Mouse (Mus musculus): Measurements from ENCODE around the gene Sim2.
A peak's percentile ranks its signal among the peaks of the same experiment; 100 is the strongest.

Gene Sim2

DNA sequence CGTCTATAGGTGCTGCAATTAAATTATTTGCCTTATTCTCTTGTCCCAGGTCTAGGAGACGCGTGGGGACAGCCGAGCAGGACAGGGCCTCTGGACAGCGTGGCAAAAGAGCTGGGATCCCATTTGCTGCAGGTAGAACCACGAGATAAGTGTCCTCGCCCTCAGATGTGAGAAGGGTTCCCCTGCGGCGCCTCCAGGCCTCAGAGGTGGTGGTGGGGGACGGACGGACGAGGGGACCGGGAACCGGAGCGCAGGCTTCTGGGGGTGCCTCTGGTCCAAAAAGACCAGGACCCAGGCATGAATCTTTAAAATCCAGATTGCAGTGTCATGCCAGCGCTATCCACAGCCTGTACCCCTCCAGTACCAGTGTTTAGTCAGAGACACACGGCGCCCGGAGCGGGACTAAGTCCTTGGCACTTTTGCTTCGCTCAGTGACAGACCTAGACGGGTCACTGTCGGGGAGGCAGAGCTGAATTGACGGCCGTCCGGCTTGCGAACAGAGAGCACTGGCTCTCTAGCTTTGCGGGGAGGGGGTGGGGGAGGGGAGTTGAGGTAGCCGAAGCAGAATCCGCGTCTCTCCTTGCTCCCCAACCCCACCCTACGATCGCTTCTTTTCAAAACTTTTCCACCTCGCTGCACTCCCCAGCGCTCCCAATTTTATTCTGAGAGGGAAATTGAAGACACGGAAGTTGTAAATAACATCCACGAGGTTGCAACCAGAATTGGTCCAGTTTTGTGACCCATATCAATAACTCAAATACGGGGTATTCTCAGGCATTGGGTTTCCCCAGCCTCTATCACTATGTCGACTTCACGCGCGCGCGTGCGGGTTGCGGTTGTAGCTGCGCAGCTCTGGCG lies 9.7 kb downstream of the Sim2 start:
- DNase-seq (ENCODE audit: extremely low spot score, low spot score) = peak; percentile 67

DNA sequence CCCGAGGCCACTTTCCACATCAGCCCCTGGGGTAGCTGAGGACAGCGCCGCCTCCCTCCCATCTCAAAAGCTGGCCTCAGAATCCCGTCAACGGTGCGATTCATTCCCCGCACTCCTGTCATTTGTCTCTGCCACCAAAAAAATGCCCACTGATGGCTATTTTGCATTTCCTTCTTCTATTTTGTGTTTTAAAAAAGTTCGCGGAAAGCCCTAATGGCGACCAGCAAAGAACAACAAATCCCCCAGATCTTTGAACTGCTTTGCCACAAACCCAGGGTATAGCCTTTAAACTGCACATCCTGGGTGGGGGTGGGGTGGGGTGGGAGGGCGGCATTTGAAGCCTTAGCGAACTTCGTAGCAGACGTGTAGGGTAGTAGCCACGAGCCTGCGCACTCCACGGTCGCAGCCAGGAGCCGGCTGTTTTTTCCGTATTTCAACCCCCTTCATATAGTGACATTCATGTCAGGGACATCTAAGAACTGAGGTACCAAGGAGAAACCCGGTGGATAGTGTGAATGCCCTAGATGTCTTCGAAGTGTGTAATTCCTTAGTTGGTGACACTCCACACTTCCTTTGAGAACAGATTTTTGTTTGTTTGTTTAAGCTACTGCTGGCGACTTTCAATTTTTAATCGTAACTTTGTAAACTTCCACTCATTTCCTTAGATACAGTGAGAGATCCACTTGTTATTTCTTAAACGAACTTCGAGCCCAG lies 10.5 kb downstream of the Sim2 start:
- DNase-seq (ENCODE audit: extremely low spot score, low spot score) = peak; percentile 62

DNA sequence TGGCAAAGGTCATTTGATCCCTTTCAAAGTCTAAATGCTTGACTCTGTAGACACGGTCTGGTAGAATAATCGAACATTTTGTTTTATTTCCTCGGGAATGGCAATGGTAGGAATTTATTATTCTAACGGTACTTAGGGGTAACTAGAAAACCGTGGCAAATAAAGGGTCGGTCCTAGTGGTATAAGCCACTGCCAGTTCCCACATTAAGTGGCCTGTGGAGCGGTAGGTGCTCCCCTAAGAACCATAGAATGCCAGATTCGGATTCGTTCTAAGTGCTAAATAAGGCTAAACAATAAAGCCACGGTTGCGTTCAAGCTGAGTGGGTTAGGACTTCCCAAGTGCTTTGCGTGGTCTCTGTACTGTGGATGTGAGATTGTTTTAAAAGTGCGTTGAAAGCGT lies 11.7 kb downstream of the Sim2 start:
- peak; percentile 33 for DNase-seq (ENCODE audit: extremely low spot score, low spot score)

DNA sequence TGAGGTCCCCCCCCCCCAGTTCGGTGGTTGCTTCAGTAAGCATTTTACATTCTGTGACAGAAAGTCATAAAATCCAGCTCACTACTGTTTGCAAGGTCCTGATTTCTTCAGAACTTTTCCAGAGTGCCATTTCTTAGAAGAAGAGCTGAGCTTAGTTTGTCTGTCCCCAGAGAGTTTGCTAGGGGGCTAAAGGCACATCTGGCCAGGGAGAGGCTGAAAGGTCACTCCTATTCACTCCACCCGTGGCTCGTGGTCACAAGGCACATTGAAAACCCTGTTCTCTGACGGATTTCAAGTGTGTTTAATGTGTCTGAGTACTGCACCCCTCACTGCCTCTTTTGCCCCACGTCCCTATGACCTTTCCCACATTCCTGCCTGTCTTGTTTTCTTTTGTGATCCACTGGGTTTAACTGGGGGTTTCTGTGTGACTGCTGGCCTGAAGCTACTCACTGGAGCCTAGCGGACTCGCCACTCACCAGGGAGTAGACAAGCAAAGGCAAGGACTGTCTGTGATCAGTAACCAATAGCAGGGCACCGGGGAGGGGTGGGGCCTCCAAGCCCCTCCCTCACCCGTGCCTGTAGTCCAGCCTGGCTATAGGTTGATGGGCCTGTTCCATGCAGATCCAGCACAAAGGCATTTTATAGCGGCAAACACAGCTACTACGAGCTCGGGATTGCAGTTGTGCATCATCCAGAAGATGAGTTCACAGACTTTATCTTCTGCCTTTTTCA lies 13.2 kb downstream of the Sim2 start:
- peak; percentile 57 for DNase-seq (ENCODE audit: extremely low spot score, low spot score)

DNA sequence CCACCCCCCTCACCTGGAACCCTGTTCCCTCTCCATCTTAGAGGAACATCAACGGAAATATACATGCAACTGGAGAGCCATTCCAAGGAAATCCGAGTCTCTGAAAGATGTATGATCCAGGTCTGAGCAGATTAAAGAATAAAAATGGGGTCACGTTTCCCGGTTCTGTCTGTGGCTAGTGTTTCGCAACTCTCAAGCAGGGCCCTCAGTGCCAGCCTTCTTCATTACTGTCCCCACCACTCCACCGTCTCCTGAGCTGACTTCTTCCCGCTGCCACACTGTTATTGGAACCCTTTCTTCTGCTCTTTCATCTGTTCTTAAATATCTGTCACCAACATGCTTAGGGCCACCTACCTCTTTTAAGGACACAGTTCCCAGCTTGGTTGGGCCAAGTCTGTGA lies 28.4 kb downstream of the Sim2 start:
- DNase-seq (ENCODE audit: extremely low spot score, low spot score) = no peak

DNA sequence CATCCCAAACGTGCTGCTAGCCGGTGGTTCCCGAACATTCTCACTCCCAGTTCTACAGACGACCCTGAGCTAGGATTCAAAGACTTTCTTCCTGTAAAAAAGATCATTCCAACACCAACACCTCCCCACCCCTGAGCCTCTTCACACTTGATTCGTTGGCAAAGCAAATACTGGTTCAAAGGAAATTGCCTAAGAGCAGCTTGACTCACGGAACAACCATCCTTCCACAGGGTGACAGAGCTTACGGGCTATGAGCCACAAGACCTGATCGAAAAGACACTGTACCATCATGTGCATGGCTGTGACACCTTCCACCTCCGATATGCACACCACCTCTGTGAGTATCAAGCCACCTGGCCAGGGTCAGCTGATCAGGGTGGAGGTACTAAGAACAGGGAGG lies 30.0 kb downstream of the Sim2 start:
- no peak for DNase-seq (ENCODE audit: extremely low spot score, low spot score)

DNA sequence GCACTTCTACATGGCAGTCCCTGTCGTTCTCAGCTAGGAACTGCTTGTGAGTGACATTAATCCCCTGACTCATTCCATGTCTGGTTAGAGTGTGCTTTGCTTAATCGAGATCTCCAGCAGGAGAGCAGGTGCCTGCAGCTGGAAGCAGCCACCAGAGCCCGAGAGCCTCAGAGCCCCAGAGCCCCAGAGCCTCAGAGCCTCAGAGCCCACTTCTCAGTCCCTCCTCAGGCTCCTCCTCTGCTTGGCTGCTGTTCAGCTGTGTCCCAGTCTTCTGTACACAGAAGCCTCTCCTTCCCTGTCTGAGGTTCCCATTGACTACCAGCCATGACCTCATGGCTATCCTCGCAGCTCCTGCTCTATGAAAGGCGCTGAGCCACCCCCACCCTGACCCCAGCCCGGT lies 32.6 kb downstream of the Sim2 start:
- no peak for DNase-seq (ENCODE audit: extremely low spot score, low spot score)

DNA sequence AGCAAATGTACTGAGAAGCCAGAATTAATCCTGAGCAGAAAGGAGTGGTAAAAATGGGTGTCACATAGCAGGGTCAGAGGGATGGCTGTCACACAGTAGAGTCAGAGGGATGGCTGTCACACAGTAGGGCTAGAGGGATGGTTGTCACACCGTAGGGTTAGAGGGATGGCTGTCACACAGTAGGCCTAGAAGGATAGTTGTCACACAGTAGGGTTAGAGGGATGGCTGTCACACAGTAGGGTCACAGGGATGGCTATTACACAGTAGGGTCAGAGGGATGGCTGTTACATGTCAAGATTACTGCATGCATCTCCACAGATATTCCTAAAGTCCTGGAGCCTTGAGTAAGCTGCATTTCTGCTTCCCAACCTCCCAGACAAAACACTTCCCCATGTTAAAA lies 33.7 kb downstream of the Sim2 start:
- no peak for DNase-seq (ENCODE audit: extremely low spot score, low spot score)

DNA sequence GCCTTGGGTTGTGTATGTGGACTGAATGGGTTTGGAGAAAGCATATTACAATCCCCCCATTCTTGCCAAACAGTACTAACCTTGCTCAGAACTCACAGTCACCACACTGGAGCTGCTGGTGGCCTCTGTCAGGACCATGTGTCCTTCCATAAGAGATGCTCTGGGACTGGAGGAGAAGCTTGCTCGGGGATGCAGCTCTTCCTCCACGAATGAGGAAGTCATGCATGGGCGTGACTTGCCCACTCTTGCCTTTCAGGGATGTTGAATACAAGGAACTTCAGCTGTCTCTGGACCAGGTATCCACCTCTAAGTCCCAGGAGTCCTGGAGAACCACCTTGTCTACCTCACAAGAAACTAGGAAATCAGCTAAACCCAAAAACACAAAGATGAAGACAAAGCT lies 37.6 kb downstream of the Sim2 start:
- DNase-seq (ENCODE audit: extremely low spot score, low spot score) = no peak

DNA sequence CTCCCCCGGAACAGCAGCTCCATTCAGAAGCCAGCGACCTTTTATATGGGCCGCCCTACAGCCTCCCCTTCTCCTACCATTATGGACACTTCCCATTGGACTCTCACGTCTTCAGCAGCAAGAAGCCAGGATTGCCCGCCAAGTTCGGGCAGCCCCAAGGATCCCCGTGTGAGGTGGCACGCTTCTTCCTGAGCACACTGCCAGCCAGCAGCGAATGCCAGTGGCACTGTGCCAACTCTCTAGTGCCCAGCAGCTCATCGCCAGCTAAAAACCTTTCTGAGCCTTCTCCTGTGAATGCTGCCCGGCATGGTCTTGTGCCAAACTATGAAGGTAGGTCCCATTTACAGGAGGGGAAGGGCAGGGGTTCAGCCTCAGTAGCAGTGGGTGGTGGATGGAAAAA lies 38.5 kb downstream of the Sim2 start:
- no peak for DNase-seq (ENCODE audit: extremely low spot score, low spot score)

DNA sequence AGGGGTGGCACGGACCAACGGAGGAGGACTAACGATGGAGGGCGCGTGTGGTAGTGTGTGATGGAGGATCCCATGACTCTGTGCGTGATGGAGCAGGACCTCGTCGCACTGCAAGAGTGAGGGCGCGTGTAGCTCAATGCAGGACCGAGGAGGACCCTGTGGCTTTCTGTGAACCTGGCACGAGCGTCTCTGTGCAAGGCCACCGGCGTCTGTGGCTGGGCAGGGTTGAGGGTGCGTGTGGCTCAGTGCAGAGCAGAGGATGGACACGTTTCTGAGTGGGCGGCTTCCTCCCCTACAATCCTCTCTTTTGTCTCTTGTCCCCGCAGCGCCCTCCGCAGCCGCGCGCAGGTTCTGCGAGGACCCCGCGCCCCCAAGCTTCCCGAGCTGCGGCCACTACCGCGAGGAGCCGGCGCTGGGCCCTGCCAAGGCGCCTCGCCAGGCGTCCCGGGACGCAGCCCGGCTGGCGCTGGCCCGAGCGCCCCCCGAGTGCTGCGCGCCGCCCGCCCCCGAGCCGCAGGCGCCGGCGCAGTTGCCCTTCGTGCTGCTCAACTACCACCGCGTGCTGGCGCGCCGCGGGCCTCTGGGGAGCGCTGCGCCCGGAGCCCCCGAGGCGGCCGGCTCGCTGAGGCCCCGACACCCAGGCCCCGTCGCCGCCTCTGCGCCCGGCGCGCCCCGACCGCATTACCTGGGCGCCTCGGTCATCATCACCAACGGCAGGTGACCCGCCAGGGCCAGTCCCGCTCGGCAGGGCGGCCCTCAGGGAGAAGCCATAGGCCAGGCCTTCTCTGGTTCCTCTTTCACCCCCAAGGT lies 40.6 kb downstream of the Sim2 start:
- peak; percentile 68 for DNase-seq (ENCODE audit: extremely low spot score, low spot score)

DNA sequence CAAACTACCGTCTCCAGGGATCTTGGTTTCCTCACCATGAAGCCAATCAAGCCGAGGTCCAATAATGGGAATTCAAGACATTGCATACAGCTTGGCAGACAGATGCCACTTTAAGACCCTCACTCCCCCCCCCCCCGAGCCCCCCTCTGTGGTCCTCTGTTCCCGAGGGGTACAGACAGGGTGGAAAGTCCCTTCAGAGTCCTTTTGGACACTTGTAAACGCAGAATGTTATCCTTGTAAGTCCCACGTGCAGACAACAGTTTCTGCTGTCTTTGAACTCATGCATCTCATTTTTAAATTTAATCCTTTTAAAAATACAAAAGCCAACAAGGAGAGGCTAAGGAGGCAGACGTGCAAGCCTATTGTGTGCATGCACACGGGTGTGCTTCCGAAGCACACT lies 41.5 kb downstream of the Sim2 start:
- no peak for DNase-seq (ENCODE audit: extremely low spot score, low spot score)

DNA sequence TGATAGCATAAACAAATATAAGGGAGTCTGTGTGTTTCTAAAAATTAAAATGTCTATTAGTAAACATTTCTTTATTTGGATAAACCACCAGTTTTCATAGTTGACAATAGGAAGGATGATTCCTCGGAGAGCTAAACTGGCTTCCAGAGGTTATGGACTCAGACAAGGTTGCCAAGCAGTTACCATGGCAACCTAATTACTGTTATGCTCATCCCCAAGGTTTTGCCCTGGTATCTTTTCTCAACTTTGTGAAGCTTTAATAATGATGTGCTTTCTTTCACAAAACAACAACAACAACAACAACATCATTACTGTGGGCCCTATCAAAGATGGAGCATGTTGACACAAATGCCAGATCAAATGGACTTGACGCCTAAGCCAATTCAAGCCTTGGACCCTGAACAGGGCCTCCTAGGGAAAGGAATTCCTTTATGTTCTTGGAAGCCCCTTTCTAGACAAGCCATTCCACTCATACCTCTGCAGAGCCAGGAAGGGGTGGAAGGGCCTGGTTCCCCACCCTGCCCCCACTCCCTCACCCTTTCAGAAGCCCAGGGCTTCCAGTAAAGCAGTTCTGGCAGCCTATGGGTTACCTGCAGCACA lies 43.6 kb downstream of the Sim2 start:
- no peak for DNase-seq (ENCODE audit: extremely low spot score, low spot score)

DNA sequence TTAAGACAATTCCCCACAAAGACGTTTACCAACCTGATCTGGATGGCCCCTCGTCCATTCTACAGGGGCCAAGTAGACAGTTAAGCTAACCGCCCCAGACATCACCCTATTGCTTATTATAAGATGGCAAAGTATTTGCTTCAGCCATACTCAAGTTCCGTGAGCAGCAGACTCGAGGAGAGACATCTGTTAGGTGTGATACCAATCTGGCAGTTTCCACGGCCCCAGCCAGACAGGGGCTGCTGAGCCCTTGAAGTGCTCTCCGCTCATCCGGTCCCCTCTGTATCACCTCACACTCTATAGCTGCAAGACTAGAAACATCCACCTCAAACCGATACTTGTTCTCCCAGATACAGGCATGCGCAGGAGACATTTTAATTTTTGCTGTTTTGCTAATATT lies 49.5 kb downstream of the Sim2 start:
- DNase-seq (ENCODE audit: extremely low spot score, low spot score) = no peak

DNA sequence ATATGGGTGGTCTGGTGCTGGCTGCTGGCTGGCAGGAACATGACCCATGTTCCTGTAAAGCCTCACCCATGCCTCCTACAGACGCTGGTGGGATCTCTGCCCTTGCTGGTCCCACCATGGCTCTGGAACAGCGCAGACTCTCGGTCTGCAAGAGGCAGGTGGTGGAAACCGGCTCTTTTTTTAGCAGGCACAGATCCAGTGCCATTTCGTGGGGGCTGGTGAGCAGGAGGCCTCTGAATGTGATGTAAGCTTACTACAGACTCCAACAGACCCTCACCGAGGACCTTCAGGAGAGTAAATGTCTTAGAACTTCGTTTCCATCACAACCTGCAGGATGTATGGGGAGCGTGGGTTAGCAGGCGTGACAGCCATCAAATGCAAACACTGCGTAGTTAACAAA lies 56.0 kb downstream of the Sim2 start:
- DNase-seq (ENCODE audit: extremely low spot score, low spot score) = no peak

DNA sequence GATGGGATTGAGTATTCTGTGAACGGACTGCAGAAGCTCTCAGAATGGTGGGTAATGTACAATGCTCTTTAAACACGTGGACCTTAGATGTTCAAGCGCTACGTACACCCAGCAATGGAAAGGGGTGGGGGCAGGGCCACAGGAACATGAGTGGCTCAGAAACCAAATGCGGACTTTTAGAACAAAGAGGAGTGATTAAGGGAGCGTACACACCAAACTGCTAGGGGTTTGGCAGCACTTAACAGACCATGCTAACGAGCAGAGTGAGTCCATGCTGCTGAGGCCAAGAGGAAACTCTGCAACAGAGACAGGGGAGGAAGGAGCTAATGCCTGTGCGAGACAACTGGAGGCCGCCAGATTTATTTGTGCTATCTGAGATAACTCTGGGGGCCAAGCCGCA lies 58.6 kb downstream of the Sim2 start:
- DNase-seq (ENCODE audit: extremely low spot score, low spot score) = no peak

DNA sequence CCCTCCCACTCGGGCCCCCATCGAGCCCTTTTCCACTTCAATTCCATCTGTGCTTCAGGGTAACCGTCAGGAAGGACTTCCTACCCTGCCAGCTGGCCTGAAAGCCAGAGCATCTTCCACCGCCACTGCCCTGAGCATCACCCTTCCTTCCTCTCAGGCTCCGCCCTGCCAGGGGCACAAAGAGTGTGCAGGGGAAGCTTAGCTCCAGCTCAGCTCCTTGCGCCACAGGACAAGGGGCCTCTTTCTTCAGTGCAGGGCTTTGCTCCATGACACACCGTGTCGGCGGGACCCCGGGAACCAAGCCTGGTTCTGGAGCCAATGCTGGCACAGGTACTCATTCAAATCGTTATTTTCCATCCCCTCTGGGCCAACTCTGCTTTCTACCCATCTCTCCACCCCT lies 63.4 kb downstream of the Sim2 start:
- no peak for DNase-seq (ENCODE audit: extremely low spot score, low spot score)

DNA sequence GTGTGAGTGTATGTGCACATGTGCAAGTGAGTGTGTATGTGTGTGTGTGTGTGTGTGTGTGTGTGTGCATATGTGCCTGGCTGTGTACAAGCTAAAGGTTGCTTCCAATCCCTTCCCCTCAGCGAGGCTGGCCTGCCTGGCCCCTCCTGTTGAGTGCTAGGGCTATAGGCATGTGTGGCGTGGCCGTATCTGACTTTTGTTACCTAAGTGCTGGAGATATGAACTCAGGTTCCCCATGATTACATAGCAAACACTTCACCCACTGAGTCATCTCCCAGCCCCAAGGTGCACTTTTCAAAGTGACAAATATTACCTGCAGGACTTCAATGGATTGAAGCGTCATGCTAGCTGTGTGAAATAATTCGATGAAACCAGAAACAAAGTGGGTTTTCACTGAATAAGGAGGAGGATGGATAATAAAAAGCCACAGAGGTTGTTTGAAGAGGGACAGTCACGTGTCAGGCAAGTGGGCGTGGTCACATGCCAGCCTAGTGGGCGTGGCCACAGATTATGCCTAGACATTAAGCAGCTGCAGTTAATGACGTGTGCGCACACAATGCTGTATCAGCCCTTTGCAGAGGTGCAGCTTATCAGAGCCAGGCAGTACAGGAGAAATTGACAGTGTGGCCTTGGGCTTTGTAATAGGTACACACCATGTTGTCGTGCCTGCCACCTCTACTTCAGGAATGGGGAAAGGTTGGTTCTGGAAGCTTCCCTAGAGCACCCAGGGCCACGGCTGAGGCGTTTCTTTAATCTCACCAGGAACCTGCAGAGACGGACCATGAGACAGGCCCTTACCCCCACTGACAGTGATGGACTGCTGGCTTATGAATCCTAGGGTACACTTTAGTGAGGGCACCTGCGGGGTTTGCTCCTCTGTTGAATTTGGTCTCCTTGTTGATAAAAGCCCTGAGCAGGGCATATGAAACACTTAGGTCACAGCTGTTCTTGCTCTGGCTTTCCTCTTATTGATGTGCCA lies 65.7 kb downstream of the Sim2 start:
- DNase-seq (ENCODE audit: extremely low spot score, low spot score) = no peak

DNA sequence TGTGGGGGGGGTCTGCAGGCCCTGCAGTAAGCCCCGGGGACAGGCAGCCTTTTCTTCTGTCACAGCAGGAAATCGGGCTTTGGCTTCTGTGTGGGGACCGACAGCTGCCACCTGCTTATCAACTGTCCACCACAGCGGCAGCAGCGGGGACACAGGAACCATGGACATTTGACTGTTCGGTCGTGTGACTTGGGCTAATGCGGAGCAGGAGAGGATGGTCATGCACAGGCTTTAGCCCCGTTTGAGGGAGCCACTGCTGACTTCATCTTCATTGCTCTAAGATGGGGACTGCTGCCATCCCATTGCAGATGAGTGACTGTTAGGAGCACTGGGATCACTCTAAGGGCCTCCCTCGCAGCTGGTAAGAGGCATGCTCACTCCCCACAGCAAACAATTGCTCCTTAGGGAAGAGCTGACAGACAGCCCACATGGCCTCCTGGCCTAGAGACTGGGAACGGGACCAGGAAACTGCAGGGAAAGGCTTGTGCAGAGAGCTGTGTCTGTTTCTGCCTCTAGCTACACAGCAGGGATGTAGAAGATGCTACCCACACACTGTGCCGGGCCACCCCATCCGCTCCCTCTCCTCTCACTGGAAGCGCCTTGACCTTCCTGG lies 70.4 kb downstream of the Sim2 start:
- DNase-seq (ENCODE audit: extremely low spot score, low spot score) = no peak
